Mouse (Mus musculus) left cerebral cortex, adult 9 months (tissue): ENCODE measurements at regions not wholly inside any gene's neighbourhood (a gene's known extent, or its start where the extent isn't known, plus 50 kb on each side); places are given as distances from the start of the nearest gene placed in this dataset.

Experiments
- DNase-seq, 2 experiments: peaks; one replicate each; pipeline ENCODE4 v3.0.0; 2022; ENCODE audit warnings: low spot score in 2 of 2

DNA sequence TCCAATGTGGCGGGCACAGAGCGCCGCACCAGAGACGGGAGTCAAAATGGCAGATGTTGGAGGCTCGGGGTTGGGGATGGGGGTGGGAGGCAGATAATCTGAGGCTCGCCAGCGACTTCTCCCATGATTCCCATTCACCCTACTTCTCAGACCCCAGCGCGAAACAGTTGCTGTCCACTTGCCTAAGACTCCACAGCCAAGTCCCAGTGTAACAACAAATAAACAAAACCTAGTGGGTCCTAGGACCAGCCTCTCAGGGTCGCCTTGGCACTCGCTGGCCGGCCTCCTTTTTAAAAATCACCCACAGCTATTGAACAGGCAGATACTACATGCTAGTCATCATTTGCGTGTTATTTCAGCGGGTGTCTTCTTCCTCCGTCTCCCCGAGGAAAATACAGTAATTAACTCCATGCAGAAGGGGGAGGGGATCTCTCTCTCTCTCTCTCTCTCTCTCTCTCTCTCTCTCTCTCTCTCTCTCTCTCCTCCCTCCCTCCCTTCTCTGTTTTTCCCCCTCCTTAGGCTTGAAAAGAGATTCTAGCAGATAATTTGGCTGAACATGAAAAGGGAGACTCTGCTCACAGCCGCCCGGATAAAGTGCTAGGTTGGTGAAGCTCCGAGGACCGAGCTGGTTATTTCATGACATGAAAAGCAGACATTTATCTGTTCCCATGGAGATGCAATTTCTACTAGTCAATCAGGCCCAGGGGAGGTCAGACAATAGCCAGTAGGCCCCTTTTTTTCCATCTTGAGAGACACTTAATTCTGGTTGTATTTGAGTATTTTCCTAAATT lies 71.9 kb upstream of the Zfp217 start:
- DNase-seq, result no peak

DNA sequence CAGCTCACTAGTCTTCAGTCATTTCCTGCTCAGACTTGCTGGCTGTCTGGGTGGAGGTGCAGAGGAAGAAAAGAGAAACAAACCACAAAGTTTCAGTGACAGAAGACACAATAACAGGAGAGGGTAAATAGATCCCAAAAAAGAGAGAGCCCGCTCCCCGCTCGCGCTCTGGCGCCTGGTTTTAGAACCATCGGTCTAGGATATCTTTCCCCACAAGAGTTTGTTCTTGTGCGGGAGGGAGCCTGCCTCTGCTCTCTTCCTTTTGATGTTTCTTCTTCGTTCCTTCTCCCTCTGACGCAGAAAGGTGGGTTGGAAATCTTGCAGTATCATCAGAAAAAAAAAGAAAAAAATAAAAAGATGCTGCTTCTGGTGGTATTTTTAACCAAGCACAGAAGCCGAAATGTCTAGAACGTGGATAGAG lies 71.3 kb upstream of the Zfp217 start:
- no peak for DNase-seq

GRCm38 (mm10) chr2:170218230-170219044 lies 70.5 kb upstream of the Zfp217 start:
- no peak for DNase-seq

- DNase-seq, result no peak
These were observed 68.4 kb upstream of the Zfp217 start for GRCm38 (mm10) chr2:170216311-170216710.

- DNase-seq, result no peak
These were observed 61.2 kb upstream of the Zfp217 start for GRCm38 (mm10) chr2:170209121-170209520.

DNA sequence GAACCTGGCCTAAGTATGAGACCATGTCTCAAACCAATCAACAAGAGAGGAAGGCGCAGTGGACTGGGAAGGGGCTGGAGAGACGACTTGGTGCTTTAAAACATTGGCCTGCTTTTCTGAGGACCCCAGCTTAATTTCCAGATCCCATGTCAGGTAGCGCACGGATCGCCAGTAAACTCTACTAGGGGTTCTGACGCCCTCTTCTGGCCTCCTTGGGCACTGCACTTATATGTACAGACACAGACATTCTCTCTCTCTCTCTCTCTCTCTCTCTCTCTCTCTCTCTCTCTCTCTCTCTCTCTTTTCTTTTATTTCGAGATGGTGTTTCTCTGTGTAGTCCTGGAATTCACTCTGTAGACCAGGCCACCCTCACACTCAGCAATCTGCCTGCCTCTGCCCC lies 60.0 kb upstream of the Zfp217 start:
- no peak for DNase-seq

DNA sequence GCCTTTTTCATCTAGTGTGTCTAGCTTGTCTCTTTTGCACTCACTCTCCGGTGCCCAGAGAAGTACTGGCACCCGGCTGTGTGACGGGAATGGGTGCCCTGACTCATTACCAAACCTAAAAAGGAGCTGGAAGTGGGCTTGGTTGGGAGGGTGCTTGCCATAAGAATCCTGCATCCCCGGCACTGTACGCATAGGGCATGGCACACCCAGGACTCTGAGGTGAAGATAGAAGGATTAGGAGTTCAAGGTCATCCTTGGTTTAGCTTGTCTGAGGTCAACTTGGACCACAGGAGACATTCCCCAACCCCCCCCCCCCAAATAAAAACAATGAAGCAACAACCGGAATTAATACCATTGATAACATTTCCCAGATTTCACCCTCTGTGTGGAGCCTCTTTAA lies 59.5 kb upstream of the Zfp217 start:
- no peak for DNase-seq

DNA sequence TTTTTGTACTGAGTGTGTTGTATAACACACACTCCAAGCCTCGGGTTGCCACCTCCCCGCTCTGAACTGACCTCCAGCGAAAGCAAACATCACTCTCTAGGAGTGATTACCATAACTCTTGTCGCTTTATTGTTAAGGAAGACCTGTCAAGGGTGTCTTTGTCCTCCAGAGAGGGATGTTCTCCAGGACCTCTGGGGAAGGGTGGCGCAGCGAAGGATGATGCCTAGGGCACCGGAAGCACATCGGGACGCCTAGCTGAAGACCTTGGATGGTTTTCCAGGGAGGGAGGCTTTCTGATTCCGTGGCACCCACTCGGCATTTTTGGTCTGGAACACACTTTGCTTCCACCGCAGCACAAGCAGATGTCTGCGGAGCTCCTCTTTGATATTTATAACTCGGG lies 59.0 kb upstream of the Zfp217 start:
- no peak for DNase-seq

DNA sequence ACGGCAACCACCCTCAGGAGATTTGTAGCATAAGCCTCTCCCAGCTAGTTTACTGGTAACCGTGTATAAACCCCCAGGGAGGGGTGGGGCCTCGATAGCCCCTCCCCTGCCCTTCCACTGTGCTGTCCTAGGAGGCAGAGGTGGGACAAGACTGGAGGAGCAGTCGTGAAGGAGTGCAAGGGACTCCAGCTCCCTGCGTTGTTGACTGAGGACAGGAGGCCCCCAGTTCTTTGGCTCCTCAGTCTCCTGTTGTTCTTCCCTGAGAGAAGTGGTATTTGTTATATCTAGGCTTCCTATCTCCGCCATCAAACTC lies 58.5 kb upstream of the Zfp217 start:
- no peak for DNase-seq

- no peak for DNase-seq
These were observed 57.9 kb upstream of the Zfp217 start for GRCm38 (mm10) chr2:170205591-170206441.

- DNase-seq, result no peak
These were observed 57.0 kb upstream of the Zfp217 start for GRCm38 (mm10) chr2:170204768-170205514.

- no peak for DNase-seq
These were observed 55.6 kb upstream of the Zfp217 start for GRCm38 (mm10) chr2:170203496-170203895.

DNA sequence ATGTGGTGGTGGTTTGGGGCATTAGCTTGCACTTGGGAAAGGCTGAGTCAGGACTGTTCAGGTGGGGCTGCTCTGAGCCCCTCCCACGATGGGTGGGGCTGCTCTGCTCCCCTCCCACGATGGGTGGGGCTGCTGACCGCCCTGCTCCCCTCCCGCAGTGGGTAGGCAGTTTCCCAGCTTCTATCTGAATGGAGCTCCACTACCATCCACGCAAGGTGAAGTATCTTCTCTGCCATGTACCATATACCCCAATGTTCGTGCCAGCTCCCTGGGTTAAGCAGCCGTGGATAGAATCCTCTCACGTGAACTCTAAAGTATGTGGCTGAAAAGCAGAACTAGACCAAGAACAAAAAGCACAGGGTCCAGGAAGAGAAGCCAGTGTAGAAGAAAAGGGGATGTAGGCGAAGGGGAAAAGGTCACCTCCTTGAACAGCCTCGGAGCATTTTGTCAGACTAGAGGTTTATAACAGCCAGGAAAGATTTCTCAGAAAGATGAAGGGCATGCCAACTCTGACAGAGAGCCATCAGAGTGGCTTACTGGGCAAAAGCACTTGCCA lies 54.0 kb upstream of the Zfp217 start:
- no peak for DNase-seq
